Mouse (Mus musculus): ENCODE measurements around the gene Ctnnbl1.

DNA sequence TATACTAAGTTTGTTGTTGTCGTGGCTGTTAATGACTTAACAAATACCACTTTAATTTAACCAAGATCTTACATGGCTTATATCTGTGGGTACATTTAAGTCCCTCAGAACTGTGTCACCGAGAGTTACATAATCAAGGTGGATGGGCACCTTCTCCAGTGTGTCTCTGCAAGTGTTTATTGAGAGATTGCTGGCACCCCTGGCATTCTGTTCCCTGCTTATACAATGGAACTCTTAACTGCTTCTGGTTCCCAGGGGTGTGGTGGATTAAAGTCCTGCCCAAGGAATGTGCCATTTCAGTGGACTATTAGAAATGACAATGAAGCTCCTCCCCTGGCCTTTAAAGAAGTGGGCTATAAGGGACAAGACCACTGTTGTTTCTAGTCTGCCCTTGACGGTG, 33.6 kb downstream of the Ctnnbl1 start:
- TF ChIP-seq CTCF (IDR thresholded peaks at IDR 0.05; ENCODE audit: low read depth) (no peak), EP300 (IDR thresholded peaks at IDR 0.05; ENCODE audit: low read depth) (no peak)

Measured in heart, postnatal 0 days (tissue).